Mouse (Mus musculus) testis, adult 2 months (tissue): ENCODE results near the gene Serpina3a. TPM values are rescaled to one million over a fixed set of nuclear protein-coding genes. Genes with fewer than 3 reads are reported as not detected.

Experiments
- H3K27ac ChIP-seq: fragments of 200-500 bp; 2 replicates; pipeline ENCODE4 v1.5.1; 2012; ENCODE audit warnings: low read depth, low read length; ENCODE audit not compliant: control insufficient read depth, insufficient read depth
- H3K27me3 ChIP-seq: fragments of 200-500 bp; 2 replicates; pipeline ENCODE4 v1.6.1; 2012; ENCODE audit warnings: mild to moderate bottlenecking, low read length, moderate library complexity; ENCODE audit not compliant: control insufficient read depth, insufficient read depth
- H3K36me3 ChIP-seq: fragments of 200-500 bp; 2 replicates; pipeline ENCODE4 v1.6.1; 2012; ENCODE audit warnings: mild to moderate bottlenecking, low read length; ENCODE audit not compliant: control insufficient read depth, insufficient read depth
- H3K4me1 ChIP-seq: fragments of 200-500 bp; 2 replicates; pipeline ENCODE4 v1.6.1; 2012; ENCODE audit warnings: low read length; ENCODE audit not compliant: control insufficient read depth, insufficient read depth
- H3K4me3 ChIP-seq: fragments of 200-500 bp; 2 replicates; pipeline ENCODE4 v1.5.1; 2012; ENCODE audit warnings: low read depth, mild to moderate bottlenecking, low read length, moderate library complexity, mixed read lengths; ENCODE audit not compliant: control insufficient read depth
- CTCF ChIP-seq: fragments of 200-500 bp; IDR thresholded peaks from 2 replicates; pipeline ENCODE4 v1.5.1; 2012; ENCODE audit warnings: low read depth, mild to moderate bottlenecking, inconsistent platforms, low read length, moderate library complexity; ENCODE audit not compliant: control insufficient read depth, insufficient read depth, insufficient replicate concordance
- POLR2A ChIP-seq: fragments of 200-500 bp; IDR thresholded peaks from 2 replicates; pipeline ENCODE4 v1.6.1; 2012; ENCODE audit warnings: low read depth, mild to moderate bottlenecking, inconsistent platforms, low read length, moderate library complexity; ENCODE audit not compliant: control insufficient read depth
- polyA plus RNA-seq: library from polyadenylated mRNA; depleted of rRNA; stranded (reverse); fragments of >200 nt; gene quantifications from 2 replicates; pipeline ENCODE4 v1.2.3, GENCODE M21; 2012; rRNA removed

The Serpina3a gene
- polyA plus RNA-seq, 1 experiment, result 25.2 TPM

- Histone ChIP-seq H3K4me1 (no peaks in the 10 kb centered on the region), H3K36me3 (no peaks in the 10 kb centered on the region), H3K4me3 (no peak overlapping the region), H3K27me3 (no peaks in the 10 kb centered on the region), H3K27ac (no peak overlapping the region)
- TF ChIP-seq POLR2A (no peak), CTCF (no peak)
Observed at GRCm38 (mm10) chr12:104142427-104142826, 29.9 kb downstream of the Serpina3a start.

- TF ChIP-seq CTCF (no peak), POLR2A (no peak)
- no peak overlapping the region for H3K27ac ChIP-seq
Observed at GRCm38 (mm10) chr12:104143286-104143685, 30.8 kb downstream of the Serpina3a start.

GRCm38 (mm10) chr12:104145571-104145970, 33.0 kb downstream of the Serpina3a start:
- TF ChIP-seq POLR2A (no peak), CTCF (no peak)
- Histone ChIP-seq H3K36me3 (no peaks in the 10 kb centered on the region), H3K27ac (no peak overlapping the region), H3K4me1 (no peaks in the 10 kb centered on the region), H3K27me3 (no peaks in the 10 kb centered on the region), H3K4me3 (no peak overlapping the region)

More at GRCm38 (mm10) chr12:104143286-104143685, 30.8 kb downstream of the Serpina3a start:
- Histone ChIP-seq H3K4me1 (no peaks in the 10 kb centered on the region), H3K27me3 (no peaks in the 10 kb centered on the region), H3K36me3 (no peaks in the 10 kb centered on the region), H3K4me3 (no peak overlapping the region)

- Histone ChIP-seq H3K4me3 (no peak overlapping the region), H3K27ac (0 out of 2 replicates have a peak overlapping the region, but pooled peaks have one; percentile 12), H3K4me1 (no peaks in the 10 kb centered on the region), H3K27me3 (no peaks in the 10 kb centered on the region), H3K36me3 (no peaks in the 10 kb centered on the region)
- TF ChIP-seq CTCF (no peak), POLR2A (no peak)
Observed at GRCm38 (mm10) chr12:104151989-104152388, 39.5 kb downstream of the Serpina3a start.

GRCm38 (mm10) chr12:104153041-104153645, 40.6 kb downstream of the Serpina3a start:
- Histone ChIP-seq H3K4me3 (peak overlapping the region; percentile 56), H3K36me3 (no peaks in the 10 kb centered on the region), H3K27ac (peak overlapping the region; percentile 82), H3K4me1 (no peaks in the 10 kb centered on the region), H3K27me3 (no peaks in the 10 kb centered on the region)
- TF ChIP-seq POLR2A (no peak), CTCF (no peak)

GRCm38 (mm10) chr12:104153656-104154055, 41.1 kb downstream of the Serpina3a start, which contains the start of gene Serpina3c:
Gene Serpina3c, minus strand, starts transcription at chr12:104153870.
- H3K4me1 ChIP-seq, result no peaks in the 10 kb centered on the region
- H3K27me3 ChIP-seq, result no peaks in the 10 kb centered on the region
- peak within 1 kb of the TSS; percentile 82 for H3K27ac ChIP-seq
- H3K36me3 ChIP-seq, result no peaks in the 10 kb centered on the region
- TF ChIP-seq POLR2A (no peak), CTCF (no peak)
- peak within 1 kb of the TSS; percentile 56 for H3K4me3 ChIP-seq

Other genes with a start within 250 kb of the Serpina3a start
- 1.8 and 2.4 TPM in 2 replicates for gene Serpina1a, start 249.2 kb upstream of the Serpina3a start, polyA plus RNA-seq
- gene Serpina1c, start 207.8 kb upstream of the Serpina3a start, polyA plus RNA-seq, result 0.84 and 0.85 TPM in 2 replicates
- gene Serpina1e, start 153.7 kb upstream of the Serpina3a start, polyA plus RNA-seq, result 0.67 TPM in 1 of 2 replicates, not detected in the other
- not detected in 2 replicates for gene Serpina11, start 122.8 kb upstream of the Serpina3a start, polyA plus RNA-seq
- 0.91 and 1.0 TPM in 2 replicates for gene Serpina9, start 99.0 kb upstream of the Serpina3a start, polyA plus RNA-seq
- gene Serpina12, start 68.3 kb upstream of the Serpina3a start, polyA plus RNA-seq, result not detected in 2 replicates
- 29.7 and 50.2 TPM in 2 replicates for gene Serpina5, start 11.6 kb upstream of the Serpina3a start, polyA plus RNA-seq
- 0.76 and 1.4 TPM in 2 replicates for gene Serpina3b, start 15.3 kb downstream of the Serpina3a start, polyA plus RNA-seq
- gene Serpina3c, start 41.1 kb downstream of the Serpina3a start, polyA plus RNA-seq, result 3.3 and 5.6 TPM in 2 replicates
- gene Serpina3f, start 101.8 kb downstream of the Serpina3a start, polyA plus RNA-seq, result 0.05 TPM in 1 of 2 replicates, not detected in the other
- 8.0 and 14.4 TPM in 2 replicates for gene Serpina3g, start 123.5 kb downstream of the Serpina3a start, polyA plus RNA-seq
- gene Serpina3i, start 150.4 kb downstream of the Serpina3a start, polyA plus RNA-seq, result 0.06 and 0.57 TPM in 2 replicates
- not detected in 2 replicates for gene Serpina3j, start 201.8 kb downstream of the Serpina3a start, polyA plus RNA-seq
- 0.13 and 0.17 TPM in 2 replicates for gene Serpina3k, start 225.8 kb downstream of the Serpina3a start, polyA plus RNA-seq
- not detected in 2 replicates for gene Serpina3m, start 225.8 kb downstream of the Serpina3a start, polyA plus RNA-seq